Mouse (Mus musculus): ENCODE results near the gene Fry.

DNA sequence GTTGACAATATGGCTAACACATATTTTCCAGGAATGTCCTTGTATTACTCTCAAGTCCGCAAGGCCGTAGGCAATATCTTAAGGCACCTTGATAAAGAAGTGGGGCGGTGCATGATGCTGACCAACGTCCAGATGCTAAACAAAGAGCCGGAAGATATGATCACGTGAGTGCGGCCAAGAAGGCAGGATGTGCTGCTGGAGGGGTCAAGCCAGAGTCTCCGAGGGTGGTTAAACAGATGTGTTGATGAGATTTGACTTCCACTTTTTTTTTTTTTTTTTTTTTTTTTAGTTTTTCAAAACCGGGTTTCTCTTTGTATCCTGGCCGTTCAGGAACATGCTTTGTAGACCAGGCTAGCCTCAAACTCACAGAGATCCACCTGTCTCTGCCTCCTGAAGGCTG lies 262.3 kb downstream of the Fry start:
- TF ChIP-seq CTCF (IDR thresholded peaks at IDR 0.05; ENCODE audit: extremely low read depth, insufficient read length, insufficient replicate concordance, low read depth, low read length) (no peak), POLR2A (IDR thresholded peaks at IDR 0.05; ENCODE audit: low read depth, low read length) (no peak)
